Mouse (Mus musculus): ENCODE results near the gene Prr29. TPM values are rescaled to one million over a fixed set of nuclear protein-coding genes. Genes with fewer than 3 reads are reported as not detected.

Prr29 gene
- polyA plus RNA-seq, 1 experiment from 2014 or later = not detected

GRCm38 (mm10) chr11:106364712-106365111 is 560 bp upstream of the Prr29 start:
- WGBS = 4% methylated on average over 11 of the region's 11 CpGs
- Histone ChIP-seq H3K27ac (no peak overlapping the region), H3K4me1 (peaks cover 10% of the 10 kb centered on the region), H3K9me3 (replicated peaks) (no peaks in the 10 kb centered on the region), H3K27me3 (no peaks in the 10 kb centered on the region), H3K4me2 (peak overlapping the region; percentile 20; the same call in 1 of the 2 replicates), H3K4me3 (no peak overlapping the region), H3K9ac (0 out of 2 replicates have a peak overlapping the region, but pooled peaks have one; percentile 26), H3K36me3 (ENCODE audit: poor library complexity, severe bottlenecking) (no peaks in the 10 kb centered on the region)
- no peak for ATAC-seq

GRCm38 (mm10) chr11:106366316-106366715 is 1.0 kb downstream of the Prr29 start:
- WGBS = 20% methylated on average over 3 of the region's 3 CpGs
- H3K27me3 ChIP-seq = no peaks in the 10 kb centered on the region
- peak; percentile 43; the same call in 1 of the 2 replicates for ATAC-seq
- peaks cover 10% of the 10 kb centered on the region for H3K4me1 ChIP-seq
- no peak overlapping the region for H3K27ac ChIP-seq
- H3K9me3 ChIP-seq (replicated peaks) = no peaks in the 10 kb centered on the region
- H3K4me2 ChIP-seq = no peak overlapping the region
- no peak overlapping the region for H3K9ac ChIP-seq
- no peak overlapping the region for H3K4me3 ChIP-seq
- H3K36me3 ChIP-seq (ENCODE audit: poor library complexity, severe bottlenecking) = no peaks in the 10 kb centered on the region

GRCm38 (mm10) chr11:106373998-106374397 is 8.7 kb downstream of the Prr29 start:
- no peaks in the 10 kb centered on the region for H3K4me1 ChIP-seq
- H3K27me3 ChIP-seq = no peaks in the 10 kb centered on the region
- no peak overlapping the region for H3K27ac ChIP-seq
- H3K36me3 ChIP-seq (ENCODE audit: poor library complexity, severe bottlenecking) = no peaks in the 10 kb centered on the region
- H3K9ac ChIP-seq = no peak overlapping the region; the same call in 1 of the 2 replicates
- ATAC-seq = no peak
- no peak overlapping the region for H3K4me3 ChIP-seq
- whole genome bisulfite sequencing = 58% methylated on average over 11 of the region's 11 CpGs
- no peaks in the 10 kb centered on the region for H3K9me3 ChIP-seq (replicated peaks)
- H3K4me2 ChIP-seq = no peak overlapping the region

- H3K27me3 ChIP-seq = no peaks in the 10 kb centered on the region
- WGBS = 60% methylated on average over 9 of the region's 9 CpGs
- H3K4me2 ChIP-seq = no peak overlapping the region
- H3K27ac ChIP-seq = no peak overlapping the region
- no peak overlapping the region for H3K9ac ChIP-seq
- no peak overlapping the region for H3K4me3 ChIP-seq
- no peaks in the 10 kb centered on the region for H3K36me3 ChIP-seq (ENCODE audit: poor library complexity, severe bottlenecking)
- H3K9me3 ChIP-seq (replicated peaks) = no peaks in the 10 kb centered on the region
- H3K4me1 ChIP-seq = no peaks in the 10 kb centered on the region
- no peak for ATAC-seq
Measured at GRCm38 (mm10) chr11:106374559-106374958, 9.3 kb downstream of the Prr29 start.

GRCm38 (mm10) chr11:106374979-106375378 is 9.7 kb downstream of the Prr29 start:
- H3K27ac ChIP-seq = no peak overlapping the region
- ATAC-seq = no peak
- H3K36me3 ChIP-seq (ENCODE audit: poor library complexity, severe bottlenecking) = no peaks in the 10 kb centered on the region
- 90% methylated on average over 5 of the region's 5 CpGs for WGBS
- H3K27me3 ChIP-seq = no peaks in the 10 kb centered on the region
- H3K9ac ChIP-seq = no peak overlapping the region
- H3K9me3 ChIP-seq (replicated peaks) = no peaks in the 10 kb centered on the region
- no peaks in the 10 kb centered on the region for H3K4me1 ChIP-seq
- H3K4me3 ChIP-seq = no peak overlapping the region
- no peak overlapping the region for H3K4me2 ChIP-seq

- WGBS = 85% methylated on average over 11 of the region's 11 CpGs
- no peak overlapping the region for H3K4me2 ChIP-seq
- no peak overlapping the region for H3K27ac ChIP-seq
- no peaks in the 10 kb centered on the region for H3K9me3 ChIP-seq (replicated peaks)
- ATAC-seq = no peak
- H3K36me3 ChIP-seq (ENCODE audit: poor library complexity, severe bottlenecking) = no peaks in the 10 kb centered on the region
- no peaks in the 10 kb centered on the region for H3K4me1 ChIP-seq
- no peak overlapping the region for H3K4me3 ChIP-seq
- no peak overlapping the region for H3K9ac ChIP-seq
- H3K27me3 ChIP-seq = no peaks in the 10 kb centered on the region
Measured at GRCm38 (mm10) chr11:106381011-106381410, 15.7 kb downstream of the Prr29 start.

GRCm38 (mm10) chr11:106381883-106382282 is 16.6 kb downstream of the Prr29 start:
- Histone ChIP-seq H3K36me3 (ENCODE audit: poor library complexity, severe bottlenecking) (no peaks in the 10 kb centered on the region), H3K27me3 (no peaks in the 10 kb centered on the region), H3K9me3 (replicated peaks) (no peaks in the 10 kb centered on the region), H3K4me1 (no peaks in the 10 kb centered on the region), H3K4me2 (no peak overlapping the region), H3K27ac (no peak overlapping the region; the same call in 1 of the 2 replicates), H3K4me3 (no peak overlapping the region), H3K9ac (no peak overlapping the region)
- no peak for ATAC-seq
- 87% methylated on average over 7 of the region's 7 CpGs for WGBS

- H3K4me2 ChIP-seq = no peak overlapping the region
- H3K4me3 ChIP-seq = no peak overlapping the region
- H3K4me1 ChIP-seq = no peaks in the 10 kb centered on the region
- H3K27me3 ChIP-seq = no peaks in the 10 kb centered on the region
- ATAC-seq = no peak
- WGBS = 75% methylated on average over 5 of the region's 5 CpGs
- H3K36me3 ChIP-seq (ENCODE audit: poor library complexity, severe bottlenecking) = no peaks in the 10 kb centered on the region
- H3K9ac ChIP-seq = no peak overlapping the region
- no peak overlapping the region for H3K27ac ChIP-seq
- H3K9me3 ChIP-seq (replicated peaks) = no peaks in the 10 kb centered on the region
Measured at GRCm38 (mm10) chr11:106382424-106382823, 17.2 kb downstream of the Prr29 start.

GRCm38 (mm10) chr11:106383051-106383790 is 17.9 kb downstream of the Prr29 start:
- WGBS = 80% methylated on average over 6 of the region's 6 CpGs
- Histone ChIP-seq H3K4me1 (no peaks in the 10 kb centered on the region), H3K9ac (no peak overlapping the region), H3K27ac (no peak overlapping the region), H3K36me3 (ENCODE audit: poor library complexity, severe bottlenecking) (no peaks in the 10 kb centered on the region), H3K4me3 (no peak overlapping the region), H3K27me3 (no peaks in the 10 kb centered on the region), H3K9me3 (replicated peaks) (no peaks in the 10 kb centered on the region), H3K4me2 (no peak overlapping the region)
- no peak for ATAC-seq

GRCm38 (mm10) chr11:106386409-106386808 is 21.1 kb downstream of the Prr29 start:
- 85% methylated on average over 3 of the region's 3 CpGs for WGBS
- H3K27me3 ChIP-seq = no peaks in the 10 kb centered on the region
- no peaks in the 10 kb centered on the region for H3K4me1 ChIP-seq
- no peaks in the 10 kb centered on the region for H3K36me3 ChIP-seq (ENCODE audit: poor library complexity, severe bottlenecking)
- no peak overlapping the region for H3K4me3 ChIP-seq
- no peak overlapping the region for H3K4me2 ChIP-seq
- no peak overlapping the region for H3K9ac ChIP-seq
- H3K9me3 ChIP-seq (replicated peaks) = no peaks in the 10 kb centered on the region
- H3K27ac ChIP-seq = no peak overlapping the region
- no peak for ATAC-seq

- no peaks in the 10 kb centered on the region for H3K27me3 ChIP-seq
- H3K4me1 ChIP-seq = no peaks in the 10 kb centered on the region
- no peaks in the 10 kb centered on the region for H3K9me3 ChIP-seq (replicated peaks)
- H3K36me3 ChIP-seq (ENCODE audit: poor library complexity, severe bottlenecking) = no peaks in the 10 kb centered on the region
- H3K4me2 ChIP-seq = no peak overlapping the region
- 86% methylated on average over 6 of the region's 6 CpGs for WGBS
- no peak for ATAC-seq
- no peak overlapping the region for H3K4me3 ChIP-seq
- no peak overlapping the region for H3K27ac ChIP-seq
- H3K9ac ChIP-seq = no peak overlapping the region
Measured at GRCm38 (mm10) chr11:106387020-106387419, 21.7 kb downstream of the Prr29 start.

GRCm38 (mm10) chr11:106387791-106388216 is 22.5 kb downstream of the Prr29 start, which contains the start of gene Icam2:
Icam2 (minus strand) TSS chr11:106388075.
- H3K4me3 ChIP-seq = no peak within 1 kb of the TSS
- H3K36me3 ChIP-seq (ENCODE audit: poor library complexity, severe bottlenecking) = no peaks in the 10 kb centered on the region
- no peaks in the 10 kb centered on the region for H3K27me3 ChIP-seq
- H3K4me2 ChIP-seq = no peak within 1 kb of the TSS
- no peak for ATAC-seq
- H3K4me1 ChIP-seq = no peaks in the 10 kb centered on the region
- 84% methylated on average over 6 of the region's 6 CpGs for WGBS
- no peak within 1 kb of the TSS for H3K9ac ChIP-seq
- H3K9me3 ChIP-seq (replicated peaks) = no peaks in the 10 kb centered on the region
- no peak within 1 kb of the TSS for H3K27ac ChIP-seq

GRCm38 (mm10) chr11:106389611-106390010 is 24.3 kb downstream of the Prr29 start:
- WGBS = 43% methylated on average over 3 of the region's 3 CpGs
- H3K4me2 ChIP-seq = no peak overlapping the region
- H3K4me1 ChIP-seq = no peaks in the 10 kb centered on the region
- no peaks in the 10 kb centered on the region for H3K27me3 ChIP-seq
- H3K4me3 ChIP-seq = no peak overlapping the region
- H3K27ac ChIP-seq = no peak overlapping the region
- 0 out of 2 replicates have a peak, but pooled peaks cover 4% of the 10 kb centered on the region for H3K36me3 ChIP-seq (ENCODE audit: poor library complexity, severe bottlenecking)
- ATAC-seq = no peak
- no peaks in the 10 kb centered on the region for H3K9me3 ChIP-seq (replicated peaks)
- H3K9ac ChIP-seq = no peak overlapping the region
